Mouse (Mus musculus) left cerebral cortex, postnatal 14 days (tissue): Measurements from ENCODE around the gene Samd9l. TPM values are rescaled to one million over a fixed set of nuclear protein-coding genes. Genes with fewer than 3 reads are reported as not detected.
"Not testable (repeated sequence)": the region's sequence is repeated elsewhere in the genome, so short reads cannot be mapped to it uniquely, and the experiment has no call there.

Source experiments
- DNase-seq, 2 experiments: peaks; one replicate each; pipeline ENCODE4 v3.0.0; 2021 to 2022; ENCODE audit warnings: low spot score in 2 of 2, mixed read lengths in 1 of 2
- intact Hi-C: fragments of 180-260 bp; cut with DNase I; formaldehyde crosslinking; loops from one replicate; pipeline ENCODE4 v1.15.1; 2025
- total RNA-seq, 2 experiments: library from RNA; stranded (reverse); gene quantifications; 2 replicates each; pipeline ENCODE4 v1.2.3; 2021

The Samd9l gene
- total RNA-seq, 2 experiments from 2014 or later, result 4.9 to 5.4 TPM

- intact Hi-C loops, result not testable (repeated sequence)
These were observed 53.3 kb downstream of the Samd9l start for GRCm38 (mm10) chr6:3345924-3346597.

GRCm38 (mm10) chr6:3345043-3345639 is 54.2 kb downstream of the Samd9l start:
- intact Hi-C loops, DNase-seq: not testable (repeated sequence)

More at GRCm38 (mm10) chr6:3345924-3346597, 53.3 kb downstream of the Samd9l start:
- peak; percentile 35 to 52 for DNase-seq

GRCm38 (mm10) chr6:3343603-3344247 is 55.6 kb downstream of the Samd9l start:
- DNase-seq, intact Hi-C loops: not testable (repeated sequence)

- intact Hi-C loops, result no loop called here
- no peak for DNase-seq
These were observed 57.9 kb downstream of the Samd9l start for GRCm38 (mm10) chr6:3341479-3341878.

- intact Hi-C loops, DNase-seq: not testable (repeated sequence)
These were observed 58.4 kb downstream of the Samd9l start for GRCm38 (mm10) chr6:3340928-3341327.

DNA sequence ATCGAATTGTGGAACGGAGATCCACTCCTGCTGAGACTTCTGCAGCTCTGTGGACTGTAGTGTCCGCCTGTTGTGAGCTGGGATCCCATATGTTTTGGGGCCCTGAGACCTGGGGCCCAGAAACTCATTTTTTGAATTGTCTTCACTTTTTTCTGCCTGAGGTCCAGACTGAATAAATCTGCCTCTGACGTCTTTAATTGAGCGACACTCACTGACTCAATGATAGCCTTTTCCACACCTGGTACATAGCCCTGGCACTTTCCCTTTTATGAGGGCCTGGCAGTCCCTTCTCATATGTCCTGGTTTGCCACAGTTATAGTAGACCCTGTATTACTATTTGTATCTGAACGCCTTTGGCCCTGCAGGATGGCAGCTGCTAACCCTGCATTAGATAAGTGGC is 60.2 kb downstream of the Samd9l start:
- DNase-seq, intact Hi-C loops: not testable (repeated sequence)

Other genes starting within 250 kb of the Samd9l start
- under 1 TPM; 0.44 to 0.61 TPM for gene Hepacam2, start 98.7 kb upstream of the Samd9l start, total RNA-seq
- gene Vps50, start 98.8 kb upstream of the Samd9l start, total RNA-seq, result 10 to 100 TPM; 55.0 to 55.4 TPM